Mouse (Mus musculus): ENCODE data around the gene Olfr1326-ps1.

The Olfr1326-ps1 gene

GRCm38 (mm10) chrX:74574788-74575187 lies at the start of gene Olfr1326-ps1:
Olfr1326-ps1 (minus strand) TSS chrX:74574888.
- DNase-seq (ENCODE audit: low read depth), result no peak

DNA sequence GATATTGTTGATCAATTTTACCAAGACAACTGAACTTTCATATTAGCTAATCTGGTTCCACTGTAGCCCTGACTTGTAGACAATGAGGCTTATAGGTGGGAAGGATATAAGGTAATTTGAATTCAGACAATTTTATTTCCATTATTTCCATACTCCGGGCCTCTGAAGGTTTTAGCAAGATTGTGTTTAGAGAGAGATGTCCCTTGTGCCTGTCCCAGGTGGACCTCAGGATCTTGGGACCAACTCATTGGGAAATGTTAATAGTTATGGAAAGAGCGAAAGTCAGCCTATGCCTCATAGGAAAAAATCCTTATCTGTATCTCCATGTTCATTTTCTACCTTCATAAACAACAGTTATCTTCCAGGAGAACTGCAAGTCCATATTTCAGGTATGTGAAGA lies 17.7 kb upstream of the Olfr1326-ps1 start, which contains the start of gene Olfr1325:
Gene Olfr1325, plus strand, starts transcription at position 301 of the 400 bp plus-strand sequence.
- DNase-seq (ENCODE audit: low read depth), result no peak
